Mouse (Mus musculus) embryo, embryonic 10.5 days (tissue): Measurements from ENCODE around the gene Tmem220.
"Not testable (repeated sequence)": the region's sequence is repeated elsewhere in the genome, so short reads cannot be mapped to it uniquely, and the experiment has no call there.

Experiments
- DNase-seq: peaks from one replicate; pipeline ENCODE4 v3.0.0-alpha.2; 2015; ENCODE audit warnings: low spot score

The Tmem220 gene

GRCm38 (mm10) chr11:67019711-67020475 lies 5.1 kb upstream of the Tmem220 start:
- no peak for DNase-seq

GRCm38 (mm10) chr11:67020948-67021347 lies 4.0 kb upstream of the Tmem220 start:
- peak; percentile 86 for DNase-seq

- no peak for DNase-seq
Observed at GRCm38 (mm10) chr11:67022354-67023115, 2.4 kb upstream of the Tmem220 start.

- DNase-seq, result not testable (repeated sequence)
Observed at GRCm38 (mm10) chr11:67023191-67023590, 1.8 kb upstream of the Tmem220 start.

- no peak for DNase-seq
Observed at GRCm38 (mm10) chr11:67023802-67024340, 1.1 kb upstream of the Tmem220 start.

- DNase-seq, result no peak
Observed at GRCm38 (mm10) chr11:67030904-67031602, 6.1 kb downstream of the Tmem220 start.

- no peak for DNase-seq
Observed at GRCm38 (mm10) chr11:67031603-67031915, 6.6 kb downstream of the Tmem220 start.

- DNase-seq, result no peak
Observed at GRCm38 (mm10) chr11:67034775-67035485, 10.0 kb downstream of the Tmem220 start.

GRCm38 (mm10) chr11:67036229-67036628 lies 11.3 kb downstream of the Tmem220 start:
- no peak for DNase-seq

- no peak for DNase-seq
Observed at GRCm38 (mm10) chr11:67036892-67037291, 11.9 kb downstream of the Tmem220 start.

- no peak for DNase-seq
Observed at GRCm38 (mm10) chr11:67039799-67040198, 14.8 kb downstream of the Tmem220 start.

- DNase-seq, result no peak
Observed at GRCm38 (mm10) chr11:67040483-67040882, 15.5 kb downstream of the Tmem220 start.

GRCm38 (mm10) chr11:67043007-67043406 lies 18.1 kb downstream of the Tmem220 start:
- DNase-seq, result peak; percentile 22

- DNase-seq, result no peak
Observed at GRCm38 (mm10) chr11:67044959-67045358, 20.0 kb downstream of the Tmem220 start.

- DNase-seq, result no peak
Observed at GRCm38 (mm10) chr11:67047199-67047598, 22.2 kb downstream of the Tmem220 start.

GRCm38 (mm10) chr11:67048496-67048895 lies 23.5 kb downstream of the Tmem220 start:
- no peak for DNase-seq

- no peak for DNase-seq
Observed at GRCm38 (mm10) chr11:67049256-67049655, 24.3 kb downstream of the Tmem220 start.

- no peak for DNase-seq
Observed at GRCm38 (mm10) chr11:67051676-67052320, 26.8 kb downstream of the Tmem220 start.

GRCm38 (mm10) chr11:67052321-67052952 lies 27.5 kb downstream of the Tmem220 start, which contains the start of the genes Adprm and Sco1:
Adprm (minus strand) TSS chr11:67052594.
Sco1 (plus strand) TSS chr11:67052670.
- peak; percentile 94 for DNase-seq

- no peak for DNase-seq
Observed at GRCm38 (mm10) chr11:67054754-67055365, 29.9 kb downstream of the Tmem220 start.
